Mouse (Mus musculus) adrenal gland, adult 10 weeks (tissue): Measurements from ENCODE around the gene Gng13. TPM values are rescaled to one million over a fixed set of nuclear protein-coding genes. Genes with fewer than 3 reads are reported as not detected.

ENCODE experiments used
- polyA plus RNA-seq: library from polyadenylated mRNA; stranded (reverse); fragments of 350-450 nt; fragmentation: Illumina TruSeq; extraction: RNeasy Lipid Tissue Mini Kit (QIAGEN cat#74804); gene quantifications from one replicate; pipeline ENCODE4 v1.2.3, GENCODE M21; 2014; ENCODE audit warnings: low read depth, low replicate concordance

Gng13 gene
- not detected for polyA plus RNA-seq

DNA sequence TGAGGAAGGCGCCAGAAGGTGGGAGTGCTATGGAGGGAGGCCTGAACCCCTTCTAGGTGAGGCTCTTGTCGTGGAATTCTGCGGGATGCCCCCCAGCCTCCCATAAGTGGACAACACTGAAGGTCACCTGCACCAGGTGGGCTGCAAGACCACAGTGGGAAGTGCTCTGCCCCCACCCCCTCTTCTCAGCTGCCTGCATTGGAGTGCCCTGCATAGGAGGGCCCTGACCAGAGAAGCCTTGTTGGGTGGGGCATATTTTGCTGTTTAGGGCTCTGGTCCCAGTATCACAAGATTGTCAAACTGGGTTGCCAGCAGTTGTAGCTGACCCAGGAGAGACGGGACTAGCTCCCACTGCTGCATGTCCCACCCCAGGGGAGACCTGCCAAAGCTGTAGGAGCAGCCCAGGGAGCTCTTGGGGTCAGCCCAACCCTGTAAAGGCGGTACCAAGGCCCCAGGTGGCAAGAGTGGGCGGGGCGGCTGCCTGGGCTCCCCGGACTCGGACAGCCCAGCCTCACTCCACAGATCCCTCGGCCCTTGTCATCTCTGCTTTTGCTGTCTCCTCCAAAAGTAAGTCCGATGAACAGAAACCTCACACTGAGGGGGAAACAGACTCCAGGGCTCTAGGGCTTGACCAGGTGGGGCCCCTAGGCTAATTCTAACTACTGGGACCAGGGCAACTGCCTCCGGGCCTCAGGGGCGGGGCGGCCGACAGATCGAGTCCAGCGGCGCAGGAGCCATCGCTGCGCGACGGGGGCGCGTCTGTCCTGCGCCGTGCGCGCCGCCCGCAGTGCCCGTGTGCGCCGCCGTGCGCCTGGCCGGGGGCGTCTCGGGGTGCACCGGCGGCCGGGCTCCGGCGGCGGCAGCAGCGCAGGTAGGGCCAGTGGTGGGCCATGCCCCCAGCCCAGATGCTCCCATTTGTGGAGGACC lies at the start of gene Gng13:
Gene Gng13, plus strand, starts transcription at position 461 of the 927 bp plus-strand sequence.

DNA sequence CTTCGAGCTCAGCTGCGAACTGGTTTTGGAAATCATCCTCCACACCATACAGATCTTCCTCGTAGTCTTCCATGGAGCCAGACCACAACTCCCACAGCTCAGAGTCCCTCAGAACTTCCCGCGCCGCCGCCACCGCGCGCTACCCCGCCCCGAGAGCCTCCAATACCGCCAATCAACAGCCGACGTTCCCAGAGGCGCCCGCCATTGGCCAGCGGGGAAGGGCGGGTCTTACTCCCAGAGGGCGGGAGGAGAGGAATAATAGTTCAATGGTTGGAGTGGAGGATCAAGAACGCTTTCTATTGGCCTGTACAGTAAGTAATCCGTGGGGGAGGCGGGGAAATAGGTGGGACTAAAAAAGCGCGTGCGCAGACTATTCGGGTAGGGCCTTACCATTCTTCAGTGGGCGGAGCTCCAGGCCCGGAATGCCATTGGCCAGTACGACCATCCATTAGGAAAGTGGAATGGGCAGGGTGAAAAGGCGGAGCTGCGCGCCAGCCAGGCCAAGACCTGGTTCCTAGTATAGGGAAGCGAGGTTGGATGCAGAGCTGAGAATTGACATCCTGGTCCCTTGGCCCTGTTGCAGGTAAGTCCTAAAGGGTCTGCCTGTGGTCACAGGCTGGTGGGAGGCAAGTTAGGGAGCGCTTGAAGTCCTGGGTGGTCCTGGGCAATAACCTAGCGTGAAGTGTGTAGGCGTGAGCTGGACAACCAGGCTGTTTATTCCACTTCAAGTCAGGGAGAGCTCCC lies 10.5 kb downstream of the Gng13 start, which contains the start of the genes Chtf18 and Rpusd1:
Gene Chtf18, minus strand, starts transcription at position 155 of the 744 bp plus-strand sequence.
Gene Rpusd1, plus strand, starts transcription at position 406 of the 744 bp plus-strand sequence.

DNA sequence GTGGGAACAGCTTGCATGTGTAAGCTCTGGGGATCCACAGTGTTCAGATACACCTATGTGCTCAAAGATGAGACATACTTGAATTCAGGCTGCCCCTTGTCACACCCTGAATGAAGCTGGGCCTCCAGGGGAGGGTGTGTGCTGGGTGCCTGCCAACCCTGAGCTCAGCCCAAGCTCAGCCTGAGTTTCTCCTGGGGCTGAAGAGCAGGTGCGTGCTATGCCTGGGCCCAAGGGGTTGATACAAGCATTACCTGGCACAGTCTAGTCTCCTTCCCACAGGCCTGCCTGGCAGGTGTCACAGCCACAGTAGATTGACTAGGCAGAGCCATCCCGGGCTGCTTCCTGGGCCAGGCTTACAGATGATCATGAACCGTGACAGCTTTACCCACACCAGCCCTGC lies 18.8 kb downstream of the Gng13 start, which contains the start of gene Mslnl:
Gene Mslnl, plus strand, starts transcription at position 298 of the 400 bp plus-strand sequence.

DNA sequence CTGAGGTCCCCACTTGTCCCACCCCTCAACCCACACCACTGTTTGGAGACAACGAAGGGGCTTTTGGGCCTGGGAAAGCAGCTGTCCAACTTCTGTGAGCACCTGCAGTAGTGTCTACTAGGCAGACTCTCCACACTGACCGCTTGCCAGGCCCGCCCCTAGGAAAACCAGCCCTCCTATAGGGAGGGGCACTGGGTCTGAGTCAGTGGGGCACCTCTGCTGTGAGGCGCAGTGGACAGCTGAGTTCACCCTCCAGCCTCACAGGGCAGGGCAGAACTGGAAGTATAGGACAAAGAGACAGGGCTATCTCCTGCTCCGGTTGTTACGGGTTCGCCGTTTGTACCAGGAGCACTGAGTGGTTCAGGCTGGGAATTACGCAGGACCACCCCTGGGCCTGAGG lies 37.3 kb downstream of the Gng13 start, which contains the start of gene Msln:
Gene Msln, minus strand, starts transcription at position 138 of the 400 bp plus-strand sequence.

Other genes starting within 250 kb of the Gng13 start
- not detected for gene Sstr5, start 219.9 kb upstream of the Gng13 start, polyA plus RNA-seq
- 0.29 TPM for gene Sox8, start 146.5 kb upstream of the Gng13 start, polyA plus RNA-seq
- gene Lmf1, start 138.1 kb upstream of the Gng13 start, polyA plus RNA-seq = 0.47 TPM
- not detected for gene Chtf18, start 10.2 kb downstream of the Gng13 start, polyA plus RNA-seq
- not detected for gene Rpusd1, start 10.5 kb downstream of the Gng13 start, polyA plus RNA-seq
- not detected for gene Mslnl, start 18.9 kb downstream of the Gng13 start, polyA plus RNA-seq
- not detected for gene Msln, start 37.2 kb downstream of the Gng13 start, polyA plus RNA-seq
- gene Narfl, start 56.6 kb downstream of the Gng13 start, polyA plus RNA-seq = 3.4 TPM
- 0.64 TPM for gene Haghl, start 68.5 kb downstream of the Gng13 start, polyA plus RNA-seq
- not detected for gene Ccdc78, start 69.4 kb downstream of the Gng13 start, polyA plus RNA-seq
- 0.52 TPM for gene Fam173a, start 75.7 kb downstream of the Gng13 start, polyA plus RNA-seq
- 1.1 TPM for gene AC134908.4, start 78.5 kb downstream of the Gng13 start, polyA plus RNA-seq
- 0.17 TPM for gene Metrn, start 80.0 kb downstream of the Gng13 start, polyA plus RNA-seq
- gene Fbxl16, start 91.9 kb downstream of the Gng13 start, polyA plus RNA-seq = 15.0 TPM
- 0.47 TPM for gene Wdr24, start 106.5 kb downstream of the Gng13 start, polyA plus RNA-seq
- gene Jmjd8, start 111.7 kb downstream of the Gng13 start, polyA plus RNA-seq = 3.6 TPM
- gene Stub1, start 116.2 kb downstream of the Gng13 start, polyA plus RNA-seq = 8.2 TPM
- not detected for gene Rhbdl1, start 120.1 kb downstream of the Gng13 start, polyA plus RNA-seq
- gene Gm20683, start 124.6 kb downstream of the Gng13 start, polyA plus RNA-seq = not detected
- gene Rhot2, start 127.7 kb downstream of the Gng13 start, polyA plus RNA-seq = 19.9 TPM
- gene Wdr90, start 144.3 kb downstream of the Gng13 start, polyA plus RNA-seq = 2.5 TPM
- 5.5 TPM for gene Mcrip2, start 151.6 kb downstream of the Gng13 start, polyA plus RNA-seq
- 24.4 TPM for gene Mettl26, start 157.9 kb downstream of the Gng13 start, polyA plus RNA-seq
- gene Wfikkn1, start 163.7 kb downstream of the Gng13 start, polyA plus RNA-seq = not detected
- gene Rab40c, start 202.6 kb downstream of the Gng13 start, polyA plus RNA-seq = 2.7 TPM
- 41.2 TPM for gene Pigq, start 227.8 kb downstream of the Gng13 start, polyA plus RNA-seq
- gene Nhlrc4, start 227.8 kb downstream of the Gng13 start, polyA plus RNA-seq = not detected
- gene A930017K11Rik, start 235.4 kb downstream of the Gng13 start, polyA plus RNA-seq = not detected